Mouse (Mus musculus) heart, postnatal 0 days (tissue): ENCODE data around the gene Samd14. TPM values are rescaled to one million over a fixed set of nuclear protein-coding genes. Genes with fewer than 3 reads are reported as not detected.

Source experiments
- ATAC-seq: fragments of 200-750 bp; cut with Nextera tagmentation; 2 replicates; pipeline ENCODE4 v1.8.0; 2017; ENCODE audit warnings: low read depth, moderate number of reproducible peaks, moderate library complexity; ENCODE audit not compliant: insufficient read depth
- DNase-seq: peaks from one replicate; pipeline ENCODE4 v3.0.0-alpha.2; 2016; ENCODE audit warnings: low spot score
- H3K27ac ChIP-seq: fragments of 300-500 bp; sonication (generic); 2 replicates; pipeline ENCODE4 v1.5.1; 2014; ENCODE audit warnings: low read depth, mild to moderate bottlenecking
- H3K27me3 ChIP-seq: fragments of 300-500 bp; sonication (generic); 2 replicates; pipeline ENCODE4 v1.6.1; 2014; ENCODE audit warnings: low read length, mixed read lengths; ENCODE audit not compliant: control insufficient read depth, insufficient read depth
- H3K36me3 ChIP-seq: fragments of 300-500 bp; sonication (generic); replicated peaks from 2 replicates; pipeline ENCODE4 v1.6.1; 2014; ENCODE audit warnings: low read length, mixed read lengths; ENCODE audit not compliant: control insufficient read depth, insufficient read depth
- H3K4me1 ChIP-seq: fragments of 300-500 bp; sonication (generic); 2 replicates; pipeline ENCODE4 v1.6.1; 2014; ENCODE audit warnings: antibody characterized with exemption; ENCODE audit not compliant: control insufficient read depth, insufficient read depth
- H3K4me2 ChIP-seq: fragments of 300-500 bp; sonication (generic); 2 replicates; pipeline ENCODE4 v1.6.1; 2014; ENCODE audit warnings: low read depth, mild to moderate bottlenecking, low read length, moderate library complexity
- H3K4me3 ChIP-seq: fragments of 300-500 bp; sonication (generic); 2 replicates; pipeline ENCODE4 v1.5.1; 2014; ENCODE audit warnings: low read depth, low read length
- H3K9ac ChIP-seq: fragments of 300-500 bp; sonication (generic); replicated peaks from 2 replicates; pipeline ENCODE4 v1.6.1; 2014; ENCODE audit warnings: low read depth, low read length, mixed read lengths
- H3K9me3 ChIP-seq: fragments of 300-500 bp; sonication (generic); replicated peaks from 2 replicates; pipeline ENCODE4 v1.6.1; 2016; ENCODE audit warnings: low read length; ENCODE audit not compliant: control insufficient read depth
- CTCF ChIP-seq: IDR thresholded peaks from 2 replicates; pipeline ENCODE4 v1.5.1; 2016; ENCODE audit warnings: antibody characterized with exemption, control low read depth, low read depth
- EP300 ChIP-seq: IDR thresholded peaks from 2 replicates; pipeline ENCODE4 v1.6.1; 2016; ENCODE audit warnings: antibody characterized with exemption, low read depth
- WGBS: fragments of 180-500 bp; shearing (Covaris S2); extraction: QIAGEN DNeasy Blood & Tissue Kit; methylation state at CpG from one replicate; pipeline ENCODE4 v1.1.7; 2014; 5-methylcytosine and 5-hydroxymethylcytosine counted together
- polyA plus RNA-seq: library from polyadenylated mRNA; unstranded; fragments of >200 nt; fragmentation: Nextera tagmentation; extraction: Ambion mirVana; gene quantifications from 2 replicates; pipeline ENCODE4 v1.2.1, GENCODE M21; 2015
- total RNA-seq: library from RNA; depleted of rRNA; stranded (reverse); fragments of >200 nt; gene quantifications from 2 replicates; pipeline ENCODE4 v1.2.3, GENCODE M21; 2014; ENCODE audit warnings: low replicate concordance

Samd14 gene
- total and polyA plus RNA-seq, 2 experiments from 2014 or later: 4.8 to 6.2 TPM

- TF ChIP-seq EP300 (no peak), CTCF (no peak)
- H3K9ac ChIP-seq: no peak overlapping the region
- no peak overlapping the region for H3K4me3 ChIP-seq
- DNase-seq (no peak), ATAC-seq (no peak)
- no peaks in the 10 kb centered on the region for H3K9me3 ChIP-seq
- H3K36me3 ChIP-seq: peaks cover 37% of the 10 kb centered on the region
- 92% methylated on average over 9 of the region's 9 CpGs for whole genome bisulfite sequencing
- H3K4me2 ChIP-seq: no peak overlapping the region
- H3K4me1 ChIP-seq: no peaks in the 10 kb centered on the region
- no peak overlapping the region for H3K27ac ChIP-seq
- H3K27me3 ChIP-seq: peaks cover 7% of the 10 kb centered on the region; the same call in 1 of the 2 replicates
Measured at GRCm38 (mm10) chr11:95023481-95023880, 13.8 kb downstream of the Samd14 start.

GRCm38 (mm10) chr11:95024439-95025184, 14.9 kb downstream of the Samd14 start:
- no peak for ATAC-seq
- Histone ChIP-seq H3K27ac (no peak overlapping the region), H3K36me3 (peaks cover 49% of the 10 kb centered on the region), H3K9me3 (no peaks in the 10 kb centered on the region), H3K9ac (no peak overlapping the region), H3K27me3 (peaks cover 2% of the 10 kb centered on the region; the same call in 1 of the 2 replicates), H3K4me2 (no peak overlapping the region), H3K4me3 (no peak overlapping the region), H3K4me1 (no peaks in the 10 kb centered on the region)
- no peak for DNase-seq
- TF ChIP-seq EP300 (no peak), CTCF (no peak)
- WGBS: 76% methylated on average over 29 of the region's 29 CpGs

- Histone ChIP-seq H3K4me2 (no peak overlapping the region), H3K9me3 (no peaks in the 10 kb centered on the region), H3K4me1 (no peaks in the 10 kb centered on the region), H3K36me3 (peaks cover 53% of the 10 kb centered on the region), H3K27ac (no peak overlapping the region), H3K9ac (no peak overlapping the region), H3K27me3 (no peaks in the 10 kb centered on the region), H3K4me3 (no peak overlapping the region)
- 86% methylated on average over 11 of the region's 11 CpGs for WGBS
- no peak for DNase-seq
- ATAC-seq: no peak
- TF ChIP-seq EP300 (no peak), CTCF (no peak)
Measured at GRCm38 (mm10) chr11:95025227-95026012, 15.7 kb downstream of the Samd14 start.

GRCm38 (mm10) chr11:95026090-95026542, 16.4 kb downstream of the Samd14 start:
- peaks cover 57% of the 10 kb centered on the region for H3K36me3 ChIP-seq

GRCm38 (mm10) chr11:95026849-95027248, 17.2 kb downstream of the Samd14 start:
- no peak overlapping the region for H3K4me3 ChIP-seq
- peaks cover 63% of the 10 kb centered on the region for H3K36me3 ChIP-seq
- H3K27me3 ChIP-seq: no peaks in the 10 kb centered on the region
- no peak overlapping the region for H3K27ac ChIP-seq
- H3K9ac ChIP-seq: no peak overlapping the region
- no peak overlapping the region for H3K4me2 ChIP-seq
- TF ChIP-seq EP300 (no peak), CTCF (no peak)
- no peaks in the 10 kb centered on the region for H3K9me3 ChIP-seq
- ATAC-seq (no peak), DNase-seq (no peak)
- H3K4me1 ChIP-seq: no peaks in the 10 kb centered on the region
- 79% methylated on average over 6 of the region's 6 CpGs for WGBS

More at GRCm38 (mm10) chr11:95026090-95026542, 16.4 kb downstream of the Samd14 start:
- Histone ChIP-seq H3K9me3 (no peaks in the 10 kb centered on the region), H3K4me1 (no peaks in the 10 kb centered on the region), H3K4me3 (no peak overlapping the region), H3K27ac (no peak overlapping the region), H3K27me3 (no peaks in the 10 kb centered on the region), H3K4me2 (no peak overlapping the region), H3K9ac (no peak overlapping the region)
- ATAC-seq (no peak), DNase-seq (no peak)
- 75% methylated on average over 6 of the region's 6 CpGs for WGBS
- TF ChIP-seq CTCF: no peak
- no peak for TF ChIP-seq EP300
